Comparison of ENCODE assay signal across 17 mouse cellular contexts in the genomic region with DNA sequence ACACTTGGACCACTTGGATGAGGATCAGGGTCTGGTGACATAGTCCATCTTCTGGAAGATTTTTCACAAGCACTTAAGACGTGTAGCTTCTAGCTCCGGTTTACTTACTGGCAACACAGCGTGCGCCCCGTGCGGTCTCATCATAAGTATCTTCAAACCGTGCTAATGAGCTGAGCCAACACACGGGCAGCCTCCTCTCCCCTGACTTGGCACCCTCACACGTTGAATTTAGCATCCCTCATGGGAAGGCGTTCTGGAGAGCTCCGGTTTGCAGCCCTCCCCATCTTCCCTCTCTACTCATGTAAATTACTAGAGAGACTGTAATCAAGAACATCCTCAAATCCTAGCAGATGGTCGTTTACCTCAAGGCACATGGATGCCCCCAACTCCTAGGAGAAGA. TPM values are rescaled to one million over a fixed set of nuclear protein-coding genes. Genes with fewer than 3 reads are reported as not detected.
DNase-seq lines count a peak whose midpoint lies in the region; ATAC-seq lines count a peak whose summit lies in the region.
"Had no signal": no experiment of that assay in that cellular context is flagged by ENCODE, and none has a peak within 500 bp of the region (broad histone marks: within the 10 kb centered on the region; RNA-seq: fewer than 3 reads in every experiment).

No protein-coding gene starts in this region.

- WGBS in forebrain, embryonic 16.5 days: 74% methylated on average over 12 of the region's 12 CpGs
- WGBS in forebrain, embryonic 11.5 days: 83% methylated on average over 12 of the region's 12 CpGs
- 83% methylated on average over 12 of the region's 12 CpGs for WGBS in kidney, embryonic 16.5 days

- DNase-seq in cerebellum, postnatal 10 days: peak; percentile 36 to 38
- DNase-seq in forebrain, embryonic 11.5 days (ENCODE audit: low spot score): no peak
- DNase-seq in left cerebral cortex, postnatal 10 days (ENCODE audit: extremely low spot score in 1 of 2, low spot score in 2 of 2): peak; percentile 16 to 34
- no peak for DNase-seq in left cerebral cortex, postnatal 4 days
- DNase-seq in right cerebral cortex, postnatal 25 days: peak; percentile 8

- H3K9ac ChIP-seq in forebrain, embryonic 16.5 days (replicated peaks; ENCODE audit: low read depth, low read length): no peak overlapping the region
- no peak overlapping the region for H3K9ac ChIP-seq in forebrain, embryonic 11.5 days (ENCODE audit: low read length)
- no peak overlapping the region for H3K9ac ChIP-seq in kidney, embryonic 16.5 days (replicated peaks; ENCODE audit: low read length)
- H3K9ac ChIP-seq: hindbrain, embryonic 14.5 days; limb, embryonic 15.5 days; liver, embryonic 14.5 days; lung, embryonic 15.5 days; neural tube, embryonic 13.5 days had no signal

- intact Hi-C loops in left cerebral cortex, postnatal 10 days (cut with DNase I): no loop called here
- intact Hi-C loops in left cerebral cortex, postnatal 4 days (cut with DNase I): no loop called here

- H3K27ac ChIP-seq in forebrain, embryonic 16.5 days (ENCODE audit: low read length): no peak overlapping the region
- H3K27ac ChIP-seq in forebrain, embryonic 11.5 days (ENCODE audit: low read depth, low read length): no peak overlapping the region
- H3K27ac ChIP-seq in kidney, embryonic 16.5 days (ENCODE audit: low read length): no peak overlapping the region
- H3K27ac ChIP-seq: heart, embryonic 10.5 days; hindbrain, embryonic 14.5 days; kidney, postnatal 0 days; limb, embryonic 15.5 days; liver, embryonic 14.5 days; lung, embryonic 15.5 days; neural tube, embryonic 13.5 days had no signal

- H3K36me3 ChIP-seq in forebrain, embryonic 16.5 days (ENCODE audit: control insufficient read depth, insufficient read depth): no peaks in the 10 kb centered on the region
- no peaks in the 10 kb centered on the region for H3K36me3 ChIP-seq in forebrain, embryonic 11.5 days (ENCODE audit: control insufficient read depth, insufficient read depth, low read length)
- H3K36me3 ChIP-seq in kidney, embryonic 16.5 days (ENCODE audit: insufficient read depth, low read length): no peaks in the 10 kb centered on the region
- H3K36me3 ChIP-seq: heart, embryonic 10.5 days; limb, embryonic 15.5 days; lung, embryonic 15.5 days; neural tube, embryonic 13.5 days had no signal

- H3K4me3 ChIP-seq in forebrain, embryonic 16.5 days (replicated peaks; ENCODE audit: low read length): no peak overlapping the region
- no peak overlapping the region for H3K4me3 ChIP-seq in forebrain, embryonic 11.5 days (ENCODE audit: low read depth, low read length)
- H3K4me3 ChIP-seq in kidney, embryonic 16.5 days (ENCODE audit: low read length): no peak overlapping the region
- H3K4me3 ChIP-seq: heart, embryonic 10.5 days; limb, embryonic 15.5 days; lung, embryonic 15.5 days; myocyte; neural tube, embryonic 13.5 days had no signal

- no peak overlapping the region for H3K4me2 ChIP-seq in forebrain, embryonic 16.5 days (ENCODE audit: low read length)
- no peak overlapping the region for H3K4me2 ChIP-seq in forebrain, embryonic 11.5 days (ENCODE audit: low read depth, low read length, severe bottlenecking)
- no peak overlapping the region for H3K4me2 ChIP-seq in kidney, embryonic 16.5 days (replicated peaks; ENCODE audit: low read depth, low read length)
- H3K4me2 ChIP-seq: hindbrain, embryonic 14.5 days; limb, embryonic 15.5 days; lung, embryonic 15.5 days; neural tube, embryonic 13.5 days had no signal

- ATAC-seq in cerebellum, adult (ENCODE audit: insufficient number of reproducible peaks, low FRiP score, low TSS enrichment): no peak
- ATAC-seq in forebrain, embryonic 16.5 days: peak; percentile 64
- ATAC-seq in forebrain, embryonic 11.5 days (replicated peaks; ENCODE audit: low FRiP score): no peak
- no peak for ATAC-seq in kidney, embryonic 16.5 days (ENCODE audit: low FRiP score, low TSS enrichment)
- ATAC-seq: midbrain, embryonic 16.5 days had no signal

- H3K4me1 ChIP-seq in forebrain, embryonic 16.5 days (replicated peaks; ENCODE audit: control insufficient read depth, insufficient read depth, low read length): no peaks in the 10 kb centered on the region
- H3K4me1 ChIP-seq in forebrain, embryonic 11.5 days (replicated peaks; ENCODE audit: control insufficient read depth, insufficient read depth, low read length): no peaks in the 10 kb centered on the region
- H3K4me1 ChIP-seq in kidney, embryonic 16.5 days (ENCODE audit: insufficient read depth, low read length): no peaks in the 10 kb centered on the region
- H3K4me1 ChIP-seq: heart, embryonic 10.5 days; limb, embryonic 15.5 days; lung, embryonic 15.5 days; neural tube, embryonic 13.5 days had no signal

- H3K27me3 ChIP-seq in forebrain, embryonic 16.5 days (replicated peaks; ENCODE audit: control insufficient read depth, insufficient read depth, low read length): no peaks in the 10 kb centered on the region
- H3K27me3 ChIP-seq in forebrain, embryonic 11.5 days (ENCODE audit: control insufficient read depth, insufficient read depth, low read length): no peaks in the 10 kb centered on the region
- no peaks in the 10 kb centered on the region for H3K27me3 ChIP-seq in kidney, embryonic 16.5 days (ENCODE audit: insufficient read depth, low read length)
- H3K27me3 ChIP-seq: limb, embryonic 15.5 days; lung, embryonic 15.5 days; neural tube, embryonic 13.5 days had no signal

- no peaks in the 10 kb centered on the region for H3K9me3 ChIP-seq in forebrain, embryonic 16.5 days (ENCODE audit: control insufficient read depth, low read length)
- H3K9me3 ChIP-seq in forebrain, embryonic 11.5 days (ENCODE audit: control insufficient read depth, low read length): no peaks in the 10 kb centered on the region
- H3K9me3 ChIP-seq in kidney, embryonic 16.5 days (ENCODE audit: low read length): no peaks in the 10 kb centered on the region
- H3K9me3 ChIP-seq: heart, embryonic 10.5 days; limb, embryonic 15.5 days; lung, embryonic 15.5 days; neural tube, embryonic 13.5 days had no signal

RNA-seq across cellular contexts. Expression of a gene that starts 12.5 kb away (rescaled TPM):
- polyA plus RNA-seq in forebrain, embryonic 16.5 days (2015; fragmentation: Nextera tagmentation; extraction: Ambion mirVana): 0.22 and 0.24 TPM in 2 replicates
- polyA plus RNA-seq in forebrain, embryonic 11.5 days (2014; fragmentation: Nextera tagmentation; extraction: Ambion mirVana): 0.13 TPM in 1 of 2 replicates, not detected in the other
- total RNA-seq in left cerebral cortex, postnatal 10 days (2021): 1 to 10 TPM; 2.3 to 3.4 TPM
- 1 to 10 TPM; 3.5 to 3.9 TPM for total RNA-seq in left cerebral cortex, postnatal 4 days (2021)
- polyA plus RNA-seq in kidney, embryonic 16.5 days (2015; fragmentation: Nextera tagmentation; extraction: Ambion mirVana): 2.5 and 2.6 TPM in 2 replicates

Comparison
In these comparisons a context has a peak if more than half of its experiments do, and no peak if none do; other contexts are left out.
1. DNase-seq: peak in cerebellum, postnatal 10 days (2 of 2), left cerebral cortex, postnatal 10 days (2 of 2) and right cerebral cortex, postnatal 25 days (single experiment); none in forebrain, embryonic 11.5 days (single experiment) and left cerebral cortex, postnatal 4 days (single experiment).